In genomic region chr12:21165891-21166342, GRCm38 (mm10) we compare ENCODE assay signal across 10 mouse cellular contexts.
DNase-seq lines count a peak whose midpoint lies in the region; ATAC-seq and TF ChIP-seq lines count a peak whose summit lies in the region.
"Had no signal": no experiment of that assay in that cellular context is flagged by ENCODE, and none has a peak within 500 bp of the region (broad histone marks: within the 10 kb centered on the region; RNA-seq: fewer than 3 reads in every experiment).

No protein-coding gene starts in this region.

- WGBS in forebrain, embryonic 12.5 days, result 85% methylated on average over 7 of the region's 7 CpGs
- WGBS in forebrain, embryonic 11.5 days, result 81% methylated on average over 7 of the region's 7 CpGs
- 46% methylated on average over 7 of the region's 7 CpGs for WGBS in neural tube, embryonic 15.5 days
- 84% methylated on average over 7 of the region's 7 CpGs for WGBS in midbrain, embryonic 13.5 days

- H3K9me3 ChIP-seq in forebrain, embryonic 12.5 days, result 0 out of 2 replicates have a peak, but pooled peaks cover 3% of the 10 kb centered on the region
- H3K9me3 ChIP-seq in forebrain, embryonic 11.5 days (ENCODE audit: control insufficient read depth, low read length), result no peaks in the 10 kb centered on the region; the same call in 1 of the 2 replicates
- no peaks in the 10 kb centered on the region for H3K9me3 ChIP-seq in neural tube, embryonic 15.5 days (replicated peaks)
- no peaks in the 10 kb centered on the region for H3K9me3 ChIP-seq in midbrain, embryonic 13.5 days
- H3K9me3 ChIP-seq: liver, embryonic 13.5 days had no signal

- H3K4me3 ChIP-seq in forebrain, embryonic 12.5 days (replicated peaks), result no peak overlapping the region
- no peak overlapping the region for H3K4me3 ChIP-seq in forebrain, embryonic 11.5 days (ENCODE audit: low read depth, low read length)
- H3K4me3 ChIP-seq in neural tube, embryonic 15.5 days (replicated peaks), result no peak overlapping the region
- H3K4me3 ChIP-seq in left cerebral cortex, adult 2 months, result no peak overlapping the region
- no peak overlapping the region for H3K4me3 ChIP-seq in midbrain, embryonic 13.5 days (replicated peaks)
- H3K4me3 ChIP-seq: liver, embryonic 13.5 days had no signal

- ATAC-seq in forebrain, embryonic 12.5 days (ENCODE audit: low FRiP score), result no peak
- no peak for ATAC-seq in forebrain, embryonic 11.5 days (replicated peaks; ENCODE audit: low FRiP score)
- peak; percentile 11; the same call in 1 of the 2 replicates for ATAC-seq in neural tube, embryonic 15.5 days (ENCODE audit: low FRiP score)
- no peak for ATAC-seq in midbrain, embryonic 13.5 days

- H3K27me3 ChIP-seq in forebrain, embryonic 12.5 days, result no peaks in the 10 kb centered on the region
- no peaks in the 10 kb centered on the region for H3K27me3 ChIP-seq in forebrain, embryonic 11.5 days (ENCODE audit: control insufficient read depth, insufficient read depth, low read length)
- H3K27me3 ChIP-seq in neural tube, embryonic 15.5 days (replicated peaks), result no peaks in the 10 kb centered on the region
- no peaks in the 10 kb centered on the region for H3K27me3 ChIP-seq in midbrain, embryonic 13.5 days
- H3K27me3 ChIP-seq: liver, embryonic 13.5 days had no signal

- peaks cover 22% of the 10 kb centered on the region for H3K36me3 ChIP-seq in forebrain, embryonic 12.5 days (replicated peaks)
- no peaks in the 10 kb centered on the region; the same call in 1 of the 2 replicates for H3K36me3 ChIP-seq in forebrain, embryonic 11.5 days (ENCODE audit: control insufficient read depth, insufficient read depth, low read length)
- peaks cover 13% of the 10 kb centered on the region for H3K36me3 ChIP-seq in neural tube, embryonic 15.5 days
- H3K36me3 ChIP-seq in midbrain, embryonic 13.5 days, result peaks cover 21% of the 10 kb centered on the region
- H3K36me3 ChIP-seq: liver, embryonic 13.5 days had no signal

- no peak for TF ChIP-seq CTCF in left cerebral cortex, adult 2 months (IDR thresholded peaks at IDR 0.05)

- H3K4me1 ChIP-seq in forebrain, embryonic 12.5 days, result peaks cover 14% of the 10 kb centered on the region; the same call in 1 of the 2 replicates
- no peaks in the 10 kb centered on the region; the same call in 1 of the 2 replicates for H3K4me1 ChIP-seq in forebrain, embryonic 11.5 days (replicated peaks; ENCODE audit: control insufficient read depth, insufficient read depth, low read length)
- peaks cover 39% of the 10 kb centered on the region for H3K4me1 ChIP-seq in neural tube, embryonic 15.5 days
- H3K4me1 ChIP-seq in midbrain, embryonic 13.5 days (replicated peaks), result peaks cover 9% of the 10 kb centered on the region; the same call in 1 of the 2 replicates

- no peak overlapping the region for H3K4me2 ChIP-seq in forebrain, embryonic 12.5 days
- no peak overlapping the region for H3K4me2 ChIP-seq in forebrain, embryonic 11.5 days (ENCODE audit: low read depth, low read length, severe bottlenecking)
- H3K4me2 ChIP-seq in neural tube, embryonic 15.5 days, result no peak overlapping the region
- no peak overlapping the region for H3K4me2 ChIP-seq in midbrain, embryonic 13.5 days (replicated peaks)
- H3K4me2 ChIP-seq: liver, embryonic 13.5 days had no signal

- intact Hi-C loops in left cerebral cortex, adult 2 months (cut with DNase I), result loop anchor here (2.0 to 5.0 kb wide), 2 partner anchors 25 to 54 kb away; no protein-coding TSS in a partner anchor

- no peak overlapping the region for H3K9ac ChIP-seq in forebrain, embryonic 12.5 days
- H3K9ac ChIP-seq in forebrain, embryonic 11.5 days (ENCODE audit: low read length), result no peak overlapping the region
- no peak overlapping the region for H3K9ac ChIP-seq in neural tube, embryonic 15.5 days (replicated peaks)
- H3K9ac ChIP-seq in midbrain, embryonic 13.5 days (replicated peaks), result no peak overlapping the region
- H3K9ac ChIP-seq: liver, embryonic 13.5 days had no signal

- H3K27ac ChIP-seq in forebrain, embryonic 12.5 days, result peak overlapping the region; percentile 36; the same call in 1 of the 2 replicates
- H3K27ac ChIP-seq in forebrain, embryonic 11.5 days (ENCODE audit: low read depth, low read length), result no peak overlapping the region
- H3K27ac ChIP-seq in neural tube, embryonic 15.5 days (replicated peaks), result 0 out of 2 replicates have a peak overlapping the region, but pooled peaks have one; percentile 18
- peak overlapping the region; percentile 58; the same call in 1 of the 2 replicates for H3K27ac ChIP-seq in left cerebral cortex, adult 2 months
- H3K27ac ChIP-seq in midbrain, embryonic 13.5 days, result no peak overlapping the region
- H3K27ac ChIP-seq: liver, embryonic 13.5 days had no signal

- DNase-seq in forebrain, embryonic 11.5 days (ENCODE audit: low spot score), result no peak
- DNase-seq in neural tube, embryonic 10.5 days (ENCODE audit: extremely low spot score, low spot score), result no peak
- DNase-seq in left cerebral cortex, adult 2 months (ENCODE audit: extremely low spot score in 1 of 2, low spot score in 2 of 2), result peak; percentile 30 to 43
- DNase-seq in telencephalon, adult 2 months (ENCODE audit: low read depth, low spot score), result peak; percentile 68
- DNase-seq in cerebellum, postnatal 14 days, result no peak
- DNase-seq: liver, embryonic 13.5 days; thymus, postnatal 14 days had no signal

Comparison
In these comparisons a context has a peak if more than half of its experiments do, and no peak if none do; other contexts are left out.
1. H3K27ac ChIP-seq: peak in forebrain, embryonic 12.5 days (single experiment), neural tube, embryonic 15.5 days (single experiment) and left cerebral cortex, adult 2 months (single experiment); none in forebrain, embryonic 11.5 days (single experiment) and midbrain, embryonic 13.5 days (single experiment).
2. DNase-seq: peak in left cerebral cortex, adult 2 months (2 of 2) and telencephalon, adult 2 months (single experiment); none in forebrain, embryonic 11.5 days (single experiment), neural tube, embryonic 10.5 days (single experiment) and cerebellum, postnatal 14 days (0 of 2).